Mouse (Mus musculus): ENCODE results near the gene Mad1l1.

- TF ChIP-seq ELF1 (IDR thresholded peaks at IDR 0.05; ENCODE audit: low read depth, low read length), result no peak
- TF ChIP-seq SIN3A (IDR thresholded peaks at IDR 0.05; ENCODE audit: low read length), result no peak
- no peak for TF ChIP-seq POLR2A (IDR thresholded peaks at IDR 0.05; ENCODE audit: control insufficient read depth in 1 of 2, insufficient read depth in 1 of 2, low read depth in 1 of 2, low read length in 2 of 2, poor library complexity in 1 of 2)
Measured at GRCm38 (mm10) chr5:140355934-140356333, 34.6 kb upstream of the Mad1l1 start.

Data from MEL (cell line).